Mouse (Mus musculus): ENCODE results near the gene Zfp358.

Zfp358 gene

DNA sequence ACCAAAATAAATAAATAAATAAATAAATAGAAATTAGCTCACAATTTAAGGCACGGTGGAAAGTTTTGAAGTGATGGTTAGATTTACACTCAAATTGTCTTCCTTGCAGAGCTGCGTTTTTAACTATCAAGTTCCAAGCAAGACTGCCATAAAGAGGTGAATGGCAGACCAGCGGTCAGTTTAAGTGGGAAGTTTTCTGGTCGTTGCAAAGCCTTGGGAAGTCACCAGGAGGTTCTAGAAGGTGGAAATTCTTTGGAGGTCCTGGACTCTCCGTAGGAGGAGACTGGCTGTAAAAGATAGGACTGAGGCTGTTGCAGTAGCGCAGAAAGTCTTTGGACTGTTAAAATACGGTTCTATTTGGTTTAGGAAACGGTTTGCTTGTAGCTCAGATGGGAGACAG is 6.8 kb downstream of the Zfp358 start:
- DNase-seq (ENCODE audit: extremely low read depth, low read depth) = no peak

DNA sequence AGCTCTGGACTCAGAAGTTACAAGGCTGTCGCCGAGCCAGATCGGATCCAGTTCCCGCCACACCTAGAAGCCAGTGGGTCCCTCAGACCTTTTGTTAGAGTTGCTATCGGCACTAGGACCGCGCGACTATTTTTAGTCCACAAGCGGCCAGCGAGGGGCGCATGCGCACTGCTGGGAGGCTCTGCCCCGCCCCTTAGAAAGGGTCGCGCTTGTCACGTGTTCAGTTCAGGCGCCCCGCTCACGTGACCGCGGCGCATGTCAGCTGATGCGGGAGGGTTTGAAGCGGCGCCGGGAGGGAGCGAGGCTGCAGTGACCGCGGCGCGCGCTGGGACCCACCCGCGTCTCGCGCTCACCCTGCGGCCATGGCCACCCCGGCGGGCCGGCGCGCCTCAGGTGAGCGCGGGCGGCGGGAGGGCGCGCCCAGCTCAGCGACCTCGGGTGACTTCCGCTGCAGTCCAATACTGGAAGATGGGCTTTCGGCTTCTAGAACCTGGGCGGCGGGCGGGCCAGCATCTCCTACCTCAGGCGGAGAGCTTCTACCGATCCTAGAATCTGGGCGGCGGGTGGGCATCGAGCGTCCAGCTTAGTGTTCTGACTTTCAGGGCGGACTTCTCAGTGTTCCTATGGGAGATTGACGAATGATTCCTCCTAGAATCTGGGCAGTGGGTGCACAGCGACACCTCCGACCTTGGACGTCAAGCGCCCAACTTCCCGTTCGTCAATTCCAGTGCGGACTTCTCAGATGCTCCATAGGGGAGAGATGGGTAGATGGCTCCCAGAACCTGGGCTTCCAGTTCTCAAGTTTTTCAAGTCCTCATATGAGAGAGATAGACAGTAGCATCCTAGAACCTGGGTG is 7.5 kb downstream of the Zfp358 start, which contains the start of gene Mcoln1:
Mcoln1 (plus strand) TSS at position 223 of the 856 bp plus-strand sequence.
- DNase-seq (ENCODE audit: extremely low read depth, low read depth) = peak; percentile 89

DNA sequence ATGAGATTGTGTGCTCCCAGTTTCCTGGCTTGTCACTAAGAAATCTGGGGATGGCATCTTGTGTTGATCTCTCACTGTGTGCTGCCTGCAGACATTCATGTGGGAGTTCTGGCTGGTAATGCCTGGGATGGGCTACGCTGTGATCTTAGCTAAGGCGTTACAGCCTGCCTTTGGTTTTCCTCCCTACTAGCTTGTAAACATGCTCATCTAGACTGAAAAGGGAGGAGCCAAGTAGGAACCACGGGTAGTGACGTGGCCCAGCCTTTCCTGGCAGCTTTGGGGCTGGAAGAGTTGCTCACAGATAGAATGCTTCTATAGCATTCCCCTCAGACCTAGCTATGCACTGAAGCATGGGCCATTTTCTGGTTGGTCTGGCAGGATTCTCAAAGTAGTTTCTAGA is 9.3 kb downstream of the Zfp358 start:
- no peak for DNase-seq (ENCODE audit: extremely low read depth, low read depth)

DNA sequence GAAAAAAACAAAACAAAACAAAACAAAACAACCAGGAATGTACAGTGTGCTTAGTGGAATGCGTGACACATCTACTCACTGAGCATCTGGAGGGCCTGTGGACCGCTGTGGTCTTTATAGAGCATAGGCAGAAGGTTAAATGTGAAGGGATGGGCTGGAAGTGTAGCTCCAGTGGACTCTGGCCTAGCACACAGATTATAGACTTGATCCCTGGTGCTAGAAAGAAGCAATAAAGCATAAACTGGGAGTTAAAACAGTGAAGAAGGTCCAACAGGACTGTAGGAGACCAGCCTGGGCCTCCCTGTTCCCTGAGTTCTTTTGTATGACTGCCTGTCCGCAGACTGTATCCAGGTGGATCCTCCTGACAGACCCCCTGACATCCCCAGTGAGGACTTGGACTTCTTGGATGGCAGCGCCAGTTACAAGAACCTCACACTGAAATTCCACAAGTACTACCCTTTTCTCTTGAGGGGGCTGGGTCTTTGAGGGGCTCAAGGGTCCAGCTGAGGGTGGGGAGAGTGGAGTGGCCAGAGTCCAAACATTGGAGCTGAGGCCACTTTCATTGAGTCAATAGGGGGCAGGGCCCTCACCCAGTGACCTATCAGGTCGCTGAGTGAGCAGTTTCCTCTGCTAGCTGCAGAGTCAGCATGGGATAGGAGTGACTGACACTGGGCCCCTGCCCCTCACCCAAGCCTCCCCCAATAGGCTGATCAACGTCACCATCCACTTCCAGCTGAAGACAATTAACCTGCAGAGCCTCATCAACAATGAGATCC is 15.2 kb downstream of the Zfp358 start:
- DNase-seq (ENCODE audit: extremely low read depth, low read depth) = no peak

DNA sequence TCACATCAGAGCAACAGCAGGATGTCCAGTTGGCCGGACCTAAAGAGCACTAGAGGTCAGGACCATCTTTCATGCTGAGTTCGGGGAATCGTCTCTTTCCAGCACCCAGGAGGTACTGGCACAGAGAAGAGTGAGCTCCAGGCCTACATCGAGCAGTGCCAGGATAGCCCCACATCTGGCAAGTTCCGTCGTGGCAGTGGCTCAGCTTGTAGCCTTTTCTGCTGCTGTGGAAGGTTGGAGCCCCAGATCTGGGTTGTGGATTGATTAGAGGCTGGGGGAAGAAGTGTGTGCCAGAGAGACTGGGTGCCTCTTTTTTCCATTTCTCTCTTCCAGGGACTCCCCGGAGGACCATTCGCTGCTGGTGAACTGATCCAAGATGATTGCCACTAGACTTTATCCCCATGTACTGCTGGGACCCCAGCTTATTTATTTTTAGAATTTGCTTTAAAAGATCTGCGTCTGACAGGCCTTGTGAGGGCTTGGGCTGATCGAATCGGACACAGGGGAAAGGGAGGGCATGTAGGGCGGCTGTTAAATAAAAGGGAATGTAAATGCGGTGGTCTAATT is 21.8 kb downstream of the Zfp358 start:
- DNase-seq (ENCODE audit: extremely low read depth, low read depth) = no peak

DNA sequence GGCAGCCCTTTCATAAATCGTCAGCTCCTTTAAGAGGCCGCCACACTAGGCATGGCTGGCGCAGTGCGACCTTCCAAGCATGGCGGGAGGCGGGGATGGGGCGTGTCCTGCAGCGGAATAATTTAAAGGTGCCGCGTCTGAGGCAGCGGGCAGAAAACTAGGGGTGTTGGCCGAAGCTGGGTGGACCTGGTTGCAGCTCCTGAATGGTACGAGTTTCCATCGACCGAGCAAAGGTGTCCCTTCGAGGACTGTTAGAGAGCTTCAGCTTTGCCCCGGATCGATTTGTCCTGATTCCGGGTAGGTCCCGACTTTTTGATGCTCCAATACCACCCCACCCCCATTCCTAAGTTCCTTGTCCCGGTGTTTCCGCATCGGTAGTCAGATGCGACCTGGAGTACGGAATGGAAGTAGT is 22.3 kb downstream of the Zfp358 start, which contains the start of gene Pnpla6:
Pnpla6 (plus strand) TSS at position 125 of the 412 bp plus-strand sequence.
- DNase-seq (ENCODE audit: extremely low read depth, low read depth) = peak; percentile 62

DNA sequence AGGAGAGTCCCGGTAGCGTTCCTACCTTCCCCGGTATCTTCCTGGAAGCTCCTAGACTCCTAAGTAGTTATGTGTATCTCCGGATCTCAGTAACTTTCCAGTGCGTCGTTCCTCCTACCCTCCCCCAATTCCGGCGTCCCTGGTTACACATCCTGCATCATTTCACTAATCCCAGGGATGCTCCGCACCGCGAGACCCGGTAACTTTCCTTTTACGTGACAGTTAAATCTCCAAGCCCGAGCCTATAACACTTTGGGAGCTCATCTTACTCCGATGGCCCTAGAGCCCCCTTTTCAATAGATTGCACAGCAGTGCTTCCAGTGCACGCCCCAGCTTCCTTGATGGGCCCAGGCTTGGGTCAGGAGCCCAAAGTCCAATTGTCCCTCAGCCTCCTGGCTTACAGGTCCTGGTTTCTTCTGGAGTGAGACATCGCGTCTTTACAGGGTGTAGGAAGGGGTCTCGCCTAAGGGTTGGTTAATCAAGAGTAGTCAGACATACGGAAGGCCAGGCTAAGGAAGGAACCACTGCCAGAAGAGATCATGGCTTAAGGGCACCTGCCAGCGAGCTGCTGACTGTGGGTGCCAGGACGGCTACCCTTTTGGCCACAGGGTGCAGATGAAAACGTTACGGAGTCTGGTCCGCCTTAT is 23.0 kb downstream of the Zfp358 start:
- DNase-seq (ENCODE audit: extremely low read depth, low read depth) = peak; percentile 39

DNA sequence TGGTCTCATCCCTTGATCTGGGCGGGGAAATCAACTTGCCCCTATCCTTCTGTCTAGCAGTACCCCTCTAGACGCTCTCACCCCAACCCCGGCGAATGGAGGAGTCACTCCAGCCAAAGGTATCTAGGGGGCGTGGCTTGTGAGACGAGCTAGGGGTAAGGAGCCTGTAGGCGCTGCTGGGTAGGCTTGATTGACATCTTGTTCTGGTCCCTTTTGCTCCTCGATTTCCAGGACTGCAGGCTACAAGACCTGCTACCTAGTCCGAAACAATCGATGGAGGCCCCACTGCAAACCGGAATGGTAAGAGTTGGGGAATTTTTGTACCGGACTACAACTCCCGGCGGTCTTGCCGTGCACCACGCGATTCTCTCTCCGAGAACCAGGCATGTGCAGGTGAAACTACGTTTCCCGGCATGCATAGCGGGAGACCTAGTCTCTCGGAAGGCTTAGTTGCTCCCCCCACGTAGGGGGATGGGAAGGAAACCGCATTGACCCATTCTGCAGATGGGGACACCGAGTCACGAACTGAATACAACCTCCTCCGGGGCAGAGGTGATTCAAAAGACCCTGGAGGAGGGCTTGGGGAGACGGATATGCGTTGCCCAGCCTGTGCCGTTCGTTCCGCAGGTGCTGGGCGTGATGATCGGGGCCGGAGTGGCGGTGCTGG is 23.6 kb downstream of the Zfp358 start:
- DNase-seq (ENCODE audit: extremely low read depth, low read depth) = peak; percentile 83

DNA sequence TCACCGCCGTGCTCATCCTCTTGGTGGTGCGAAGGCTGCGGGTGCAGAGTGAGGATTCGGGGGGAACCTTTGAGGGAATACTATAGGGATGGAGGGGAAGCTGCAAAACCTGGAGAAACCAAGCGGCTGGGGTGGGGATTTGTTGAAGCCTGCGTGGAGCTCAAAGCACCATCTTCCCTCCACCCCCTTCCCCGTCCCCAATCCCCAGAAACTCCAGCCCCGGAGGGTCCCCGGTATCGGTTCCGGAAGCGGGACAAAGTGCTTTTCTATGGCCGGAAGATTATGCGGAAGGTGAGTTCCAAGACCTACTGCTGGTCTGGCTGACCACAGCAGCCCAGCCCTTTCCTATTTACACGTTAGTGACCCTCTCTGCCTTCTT is 24.2 kb downstream of the Zfp358 start:
- no peak for DNase-seq (ENCODE audit: extremely low read depth, low read depth)

DNA sequence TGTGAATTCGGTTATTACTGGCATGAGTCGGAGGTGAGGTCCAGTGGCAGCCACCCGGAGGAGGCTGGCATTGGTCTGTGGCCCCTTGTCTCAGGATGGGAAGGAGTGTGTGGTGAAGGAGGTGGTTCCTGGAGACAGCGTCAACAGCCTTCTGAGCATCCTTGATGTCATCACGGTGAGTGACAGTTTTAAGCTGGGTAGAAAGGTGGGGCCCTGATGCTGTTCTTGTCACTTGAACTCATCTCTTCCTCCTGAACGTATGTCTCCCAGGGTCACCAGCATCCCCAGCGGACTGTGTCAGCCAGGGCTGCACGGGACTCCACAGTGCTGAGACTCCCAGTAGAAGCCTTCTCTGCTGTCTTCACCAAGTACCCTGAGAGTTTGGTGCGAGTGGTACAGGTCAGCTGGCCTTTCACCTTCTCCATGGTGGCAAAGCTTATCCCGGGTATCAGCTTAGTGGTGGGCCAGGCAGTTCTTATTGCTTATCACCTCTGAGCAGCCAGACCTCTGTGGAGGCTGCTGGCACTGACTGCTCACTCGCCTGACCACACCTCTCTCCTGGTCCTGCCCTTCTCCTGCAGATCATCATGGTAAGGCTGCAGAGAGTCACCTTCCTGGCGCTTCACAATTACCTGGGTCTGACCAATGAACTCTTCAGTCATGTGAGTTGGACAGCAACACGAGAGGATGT is 29.2 kb downstream of the Zfp358 start:
- no peak for DNase-seq (ENCODE audit: extremely low read depth, low read depth)

DNA sequence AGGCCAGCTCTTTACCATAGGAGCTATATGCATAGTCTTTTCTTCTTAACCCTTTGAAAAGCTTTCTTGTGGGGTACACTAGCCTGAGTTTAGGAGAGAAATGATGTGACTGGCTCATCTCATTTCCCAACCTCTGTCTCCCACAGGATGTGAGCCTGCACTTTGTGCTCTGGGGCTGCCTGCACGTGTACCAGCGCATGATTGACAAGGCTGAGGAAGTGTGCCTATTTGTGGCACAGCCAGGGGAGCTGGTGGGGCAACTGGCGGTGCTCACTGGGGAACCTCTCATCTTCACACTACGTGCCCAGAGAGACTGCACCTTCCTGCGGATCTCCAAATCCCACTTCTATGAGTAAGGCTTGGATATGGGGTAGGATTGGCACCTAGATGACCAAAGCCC is 37.9 kb downstream of the Zfp358 start:
- no peak for DNase-seq (ENCODE audit: extremely low read depth, low read depth)

DNA sequence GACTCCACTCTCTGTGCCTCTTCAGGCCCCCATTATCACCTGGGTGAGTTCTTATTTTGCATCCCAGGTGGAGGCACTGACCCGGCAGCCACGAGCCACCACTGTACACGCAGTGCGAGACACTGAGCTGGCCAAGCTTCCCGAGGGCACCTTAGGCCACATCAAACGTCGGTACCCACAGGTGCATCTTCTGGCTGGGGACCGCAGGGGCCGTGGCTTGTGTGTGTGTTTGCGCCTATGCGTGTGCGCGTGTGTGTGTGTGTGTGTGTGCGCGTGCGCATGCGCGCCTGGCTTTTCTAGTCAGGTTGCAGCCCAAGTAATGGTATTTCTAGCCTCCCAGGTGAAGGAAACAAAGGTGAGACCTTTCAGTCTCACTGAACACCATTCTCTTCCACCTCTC is 39.0 kb downstream of the Zfp358 start:
- DNase-seq (ENCODE audit: extremely low read depth, low read depth) = no peak

DNA sequence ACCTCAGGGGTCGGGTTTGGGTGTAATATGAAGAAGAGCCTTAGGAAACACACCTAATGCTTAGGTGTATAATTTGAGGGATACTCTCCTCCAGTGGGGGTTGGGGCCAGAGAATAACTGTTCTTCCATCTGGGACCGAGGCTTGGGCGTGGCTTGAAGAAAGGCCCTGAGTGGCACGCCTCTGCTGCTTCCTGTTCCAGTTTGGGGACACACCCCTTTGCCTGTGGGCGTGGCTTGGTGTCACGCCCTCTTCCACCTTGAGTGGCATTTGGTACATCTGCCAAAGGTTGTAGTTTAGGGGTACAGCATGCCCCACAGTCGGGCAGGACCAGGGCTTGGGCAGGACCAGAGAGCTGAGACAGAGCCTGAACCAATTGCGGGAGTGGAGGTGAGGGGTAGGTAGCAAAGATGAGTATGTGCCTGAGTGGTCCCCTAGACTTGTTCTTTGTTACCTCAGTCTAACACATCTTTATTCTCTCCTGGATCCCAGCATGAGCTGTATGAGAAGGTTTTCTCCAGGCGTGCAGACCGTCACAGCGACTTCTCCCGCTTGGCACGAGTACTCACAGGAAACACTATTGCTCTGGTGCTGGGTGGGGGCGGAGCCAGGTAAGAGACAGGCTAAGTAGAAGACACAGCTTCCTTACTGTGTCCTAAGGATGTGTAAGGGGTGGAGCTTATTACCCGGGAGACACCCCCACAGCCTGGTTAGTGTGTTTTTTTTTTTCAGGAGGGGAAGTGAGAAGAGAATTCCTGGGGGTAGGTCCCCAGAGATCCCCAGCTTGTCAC is 43.3 kb downstream of the Zfp358 start:
- peak; percentile 54 for DNase-seq (ENCODE audit: extremely low read depth, low read depth)

DNA sequence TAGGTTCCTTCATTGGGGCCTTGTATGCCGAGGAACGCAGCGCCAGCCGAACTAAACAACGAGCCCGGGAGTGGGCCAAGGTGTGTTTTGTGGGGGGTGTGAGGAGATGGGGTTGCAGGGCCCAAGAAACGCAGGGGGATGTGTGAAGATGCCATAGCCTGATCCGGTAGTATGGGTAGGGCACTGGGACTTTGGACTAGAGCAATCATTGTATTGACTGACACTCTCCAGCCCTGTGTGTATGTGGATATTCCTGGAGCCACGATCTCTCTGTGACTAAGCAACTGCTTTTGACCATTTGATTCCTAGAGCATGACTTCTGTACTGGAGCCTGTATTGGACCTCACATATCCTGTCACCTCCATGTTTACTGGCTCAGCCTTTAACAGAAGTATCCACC is 44.0 kb downstream of the Zfp358 start:
- no peak for DNase-seq (ENCODE audit: extremely low read depth, low read depth)

DNA sequence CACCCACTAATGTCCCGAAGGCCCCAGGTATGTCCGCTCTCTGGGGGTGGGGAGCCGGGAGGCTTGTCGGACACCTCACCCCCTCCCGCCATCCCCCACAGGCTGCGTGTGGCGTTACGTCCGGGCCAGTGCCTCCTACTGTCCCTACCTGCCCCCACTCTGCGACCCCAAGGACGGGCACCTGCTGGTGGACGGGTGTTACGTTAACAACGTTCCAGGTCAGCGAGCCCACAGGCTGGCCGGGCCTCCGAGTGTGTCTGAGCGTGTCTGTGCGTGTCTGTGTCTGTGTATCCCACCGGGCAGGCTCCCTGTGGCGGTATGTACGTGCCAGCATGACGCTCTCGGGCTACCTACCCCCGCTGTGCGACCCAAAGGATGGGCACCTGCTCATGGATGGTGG is 44.7 kb downstream of the Zfp358 start:
- DNase-seq (ENCODE audit: extremely low read depth, low read depth) = no peak

DNA sequence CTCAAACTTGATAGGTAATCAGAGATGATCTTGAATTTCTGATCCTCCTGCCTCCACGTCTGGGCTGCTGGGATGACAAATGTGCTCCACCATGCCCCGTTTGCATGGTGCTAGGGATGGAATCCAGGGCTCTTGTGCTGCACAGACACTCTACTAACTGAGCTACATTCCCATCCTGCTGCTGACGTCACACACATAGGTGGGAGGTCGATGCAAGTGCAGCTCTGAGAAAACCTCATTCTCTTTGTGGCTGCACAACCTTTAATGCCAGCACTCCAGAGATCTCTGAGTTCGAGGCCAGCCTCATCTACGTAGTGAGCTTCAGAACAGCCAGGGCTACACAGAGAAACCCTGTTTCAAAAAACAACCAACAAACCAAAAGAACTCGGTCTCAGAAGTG is 46.2 kb downstream of the Zfp358 start:
- no peak for DNase-seq (ENCODE audit: extremely low read depth, low read depth)

DNA sequence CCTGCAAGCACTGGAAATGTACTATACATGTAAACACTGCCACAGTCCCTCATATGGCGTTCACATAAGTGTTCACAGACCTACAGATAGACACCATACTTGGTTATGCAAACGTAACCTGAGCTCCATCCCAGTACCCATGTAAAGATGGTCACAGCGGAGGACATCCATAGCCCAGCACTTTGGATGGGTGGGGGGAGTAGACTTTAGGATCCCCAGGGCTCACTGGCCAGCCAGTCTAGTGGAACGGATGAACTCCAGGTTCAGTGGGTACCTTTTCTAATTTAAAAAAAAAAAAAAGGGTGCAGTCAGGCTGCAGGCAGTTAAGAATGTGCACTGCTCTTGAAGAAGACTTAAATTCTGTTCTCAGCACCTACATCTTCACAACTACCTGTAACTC is 47.1 kb downstream of the Zfp358 start:
- no peak for DNase-seq (ENCODE audit: extremely low read depth, low read depth)

DNA sequence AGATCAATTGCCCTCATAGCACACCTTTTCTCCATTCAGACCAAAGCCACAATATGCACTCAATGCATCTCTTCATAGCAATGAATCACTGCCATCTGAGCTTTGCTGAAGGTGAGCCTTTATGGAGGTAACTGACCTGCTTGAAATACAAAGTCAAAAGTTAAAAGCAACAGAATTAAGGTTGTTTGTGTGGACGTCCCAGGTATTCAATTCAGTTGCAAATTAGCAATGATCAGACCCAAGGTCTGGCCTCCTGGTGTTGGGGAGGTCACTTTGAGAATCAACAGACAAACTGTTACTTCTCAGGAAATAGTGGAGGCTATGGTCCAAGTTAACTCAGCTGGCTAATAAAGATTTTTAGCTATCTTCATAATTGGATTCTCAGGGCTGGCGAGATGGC is 53.6 kb downstream of the Zfp358 start:
- no peak for DNase-seq (ENCODE audit: extremely low read depth, low read depth)
